In the genomic region with DNA sequence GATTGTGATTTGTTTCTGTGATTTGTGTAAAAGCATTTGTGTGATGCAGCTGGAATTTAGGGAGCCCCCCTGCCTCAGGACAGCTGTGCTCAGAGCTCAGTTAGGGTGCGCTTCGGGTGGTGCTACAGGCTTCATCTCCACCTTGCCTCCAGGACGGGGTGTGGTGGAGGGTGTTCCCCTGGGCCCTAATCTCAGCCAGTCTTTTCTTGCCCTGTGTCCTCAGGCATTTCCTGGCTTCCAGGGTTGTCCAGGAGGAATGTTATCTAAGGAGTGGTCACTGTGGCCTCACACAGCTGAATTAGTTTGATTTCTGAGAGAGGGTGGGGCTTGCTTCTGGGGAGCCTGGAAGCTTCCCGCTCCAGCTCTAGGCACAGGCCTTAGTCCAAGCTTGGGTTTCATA, we compare ENCODE assay signal across 22 mouse cellular contexts. TPM values are rescaled to one million over a fixed set of nuclear protein-coding genes. Genes with fewer than 3 reads are reported as not detected.
DNase-seq lines count a peak whose midpoint lies in the region; ATAC-seq and TF ChIP-seq lines count a peak whose summit lies in the region.
"Had no signal": no experiment of that assay in that cellular context is flagged by ENCODE, and none has a peak within 500 bp of the region (broad histone marks: within the 10 kb centered on the region; RNA-seq: fewer than 3 reads in every experiment).

No protein-coding gene starts in this region.

- H3K27ac ChIP-seq in gastrocnemius, adult 2 months: peak overlapping the region; percentile 38; the same call in 1 of the 2 replicates
- H3K27ac ChIP-seq in kidney, postnatal 0 days: no peak overlapping the region
- H3K27ac ChIP-seq in stomach, embryonic 15.5 days: no peak overlapping the region; the same call in 1 of the 2 replicates
- H3K27ac ChIP-seq: hindbrain, embryonic 12.5 days; liver, embryonic 13.5 days had no signal

- intact Hi-C loops in gastrocnemius, adult 2 months (cut with DNase I): no loop called here
- intact Hi-C loops in heart, postnatal 25 days (cut with DNase I): no loop called here

- no peak overlapping the region for H3K9ac ChIP-seq in kidney, postnatal 0 days (ENCODE audit: low read depth, low read length)
- H3K9ac ChIP-seq in stomach, embryonic 15.5 days: no peak overlapping the region
- H3K9ac ChIP-seq: forebrain, postnatal 0 days; hindbrain, embryonic 12.5 days; liver, embryonic 13.5 days had no signal

- no peak for ATAC-seq in kidney, postnatal 0 days (replicated peaks; ENCODE audit: low FRiP score, low read depth)
- peak; percentile 80 for ATAC-seq in stomach, embryonic 15.5 days (ENCODE audit: insufficient read depth, low FRiP score, low read depth)
- ATAC-seq in erythroblast, adult 5-6 weeks (replicated peaks; ENCODE audit: low FRiP score, poor library complexity, severe bottlenecking): no peak
- ATAC-seq: forebrain, postnatal 0 days had no signal

- WGBS in kidney, postnatal 0 days: 83% methylated on average over 4 of the region's 4 CpGs
- 73% methylated on average over 4 of the region's 4 CpGs for WGBS in stomach, embryonic 15.5 days

- H3K36me3 ChIP-seq in kidney, postnatal 0 days (ENCODE audit: insufficient read depth, low read length): peaks cover 47% of the 10 kb centered on the region
- H3K36me3 ChIP-seq in stomach, embryonic 15.5 days: peaks cover 39% of the 10 kb centered on the region

- H3K4me3 ChIP-seq in gastrocnemius, adult 2 months: no peak overlapping the region
- H3K4me3 ChIP-seq in kidney, postnatal 0 days (replicated peaks; ENCODE audit: low read depth, low read length): no peak overlapping the region
- no peak overlapping the region for H3K4me3 ChIP-seq in stomach, embryonic 15.5 days (replicated peaks)
- H3K4me3 ChIP-seq: hindbrain, embryonic 12.5 days; liver, embryonic 13.5 days had no signal

- no peaks in the 10 kb centered on the region for H3K27me3 ChIP-seq in kidney, postnatal 0 days (ENCODE audit: insufficient read depth, low read length)
- no peaks in the 10 kb centered on the region for H3K27me3 ChIP-seq in stomach, embryonic 15.5 days (replicated peaks)
- H3K27me3 ChIP-seq: hindbrain, embryonic 12.5 days; liver, embryonic 13.5 days had no signal

- no peak for TF ChIP-seq CTCF in gastrocnemius, adult 2 months (IDR thresholded peaks at IDR 0.05)
- no peak for TF ChIP-seq CTCF in kidney, postnatal 0 days (IDR thresholded peaks at IDR 0.05; ENCODE audit: low read depth)

- no peak for DNase-seq in gastrocnemius, adult 2 months
- no peak for DNase-seq in gastrocnemius, postnatal 10 days
- peak; percentile 26 for DNase-seq in kidney, postnatal 0 days (ENCODE audit: low spot score)
- no peak for DNase-seq in kidney, postnatal 36 days
- peak; percentile 9 for DNase-seq in heart, postnatal 25 days (ENCODE audit: low spot score)
- no peak for DNase-seq in right cerebral cortex, postnatal 10 days (ENCODE audit: low spot score in 2 of 2)
- DNase-seq: adrenal gland, adult 2 months; cerebellum, adult 18-20 months; forebrain, postnatal 0 days; gastrocnemius, postnatal 25 days; kidney, postnatal 25 days; liver, embryonic 13.5 days; thymus, postnatal 4 days had no signal

- H3K4me2 ChIP-seq in kidney, postnatal 0 days (ENCODE audit: low read length): no peak overlapping the region
- no peak overlapping the region for H3K4me2 ChIP-seq in stomach, embryonic 15.5 days
- H3K4me2 ChIP-seq: hindbrain, embryonic 12.5 days; liver, embryonic 13.5 days had no signal

- no peaks in the 10 kb centered on the region for H3K9me3 ChIP-seq in kidney, postnatal 0 days (replicated peaks; ENCODE audit: low read length)
- no peaks in the 10 kb centered on the region for H3K9me3 ChIP-seq in stomach, embryonic 15.5 days
- H3K9me3 ChIP-seq: hindbrain, embryonic 12.5 days; liver, embryonic 13.5 days had no signal

- no peaks in the 10 kb centered on the region for H3K4me1 ChIP-seq in kidney, postnatal 0 days (replicated peaks; ENCODE audit: insufficient read depth, low read length)
- 0 out of 2 replicates have a peak, but pooled peaks cover 8% of the 10 kb centered on the region for H3K4me1 ChIP-seq in stomach, embryonic 15.5 days
- H3K4me1 ChIP-seq: hindbrain, embryonic 12.5 days; liver, embryonic 13.5 days had no signal

RNA-seq across cellular contexts. Expression of a gene that starts 1.4 kb away (rescaled TPM):
- total RNA-seq in gastrocnemius, adult 2 months (2021): not detected
- not detected for total RNA-seq in gastrocnemius, postnatal 10 days (2021)
- polyA plus RNA-seq in kidney, postnatal 0 days (2015; fragmentation: Nextera tagmentation; extraction: Ambion mirVana): not detected in 2 replicates
- not detected for total RNA-seq in heart, postnatal 25 days (2021)
- polyA plus RNA-seq in stomach, embryonic 15.5 days (2015; fragmentation: Nextera tagmentation; extraction: Ambion mirVana): not detected in 2 replicates
- total RNA-seq in erythroblast, adult 5-6 weeks (2015; ENCODE audit: low replicate concordance): not detected in 2 replicates
- total RNA-seq in erythroblast, adult 5-6 weeks (2017; ENCODE audit: low replicate concordance): not detected in 2 replicates
- total RNA-seq: gastrocnemius, postnatal 25 days; layer of hippocampus, postnatal 25 days; left cerebral cortex, postnatal 25 days; megakaryocyte, adult 5-6 weeks had no signal
- polyA plus RNA-seq: forebrain, postnatal 0 days; hindbrain, embryonic 12.5 days; intestine, embryonic 14.5 days; liver, embryonic 13.5 days; neural tube, embryonic 14.5 days; small intestine, adult 2 months had no signal

RNA-seq across cellular contexts. Expression of a gene that starts 24.9 kb away (rescaled TPM):
- total RNA-seq in gastrocnemius, adult 2 months (2021): 10 to 100 TPM; 79.7 to 80.3 TPM
- 10 to 100 TPM; 96.5 to 98.6 TPM for total RNA-seq in gastrocnemius, postnatal 10 days (2021)
- 77.9 and 88.6 TPM in 2 replicates for polyA plus RNA-seq in kidney, postnatal 0 days (2015; fragmentation: Nextera tagmentation; extraction: Ambion mirVana)
- 10 to 100 TPM; 84.8 to 87.5 TPM for total RNA-seq in heart, postnatal 25 days (2021)
- polyA plus RNA-seq in stomach, embryonic 15.5 days (2015; fragmentation: Nextera tagmentation; extraction: Ambion mirVana): 129 and 141 TPM in 2 replicates
- total RNA-seq in erythroblast, adult 5-6 weeks (2015; ENCODE audit: low replicate concordance): 58.0 and 74.0 TPM in 2 replicates
- 17.0 and 37.8 TPM in 2 replicates for total RNA-seq in erythroblast, adult 5-6 weeks (2017; ENCODE audit: low replicate concordance)

RNA-seq across cellular contexts. Expression of a gene that starts 55.0 kb away (rescaled TPM):
- total RNA-seq in gastrocnemius, adult 2 months (2021): 1 to 10 TPM; 8.0 to 9.5 TPM
- total RNA-seq in gastrocnemius, postnatal 10 days (2021): 10 to 100 TPM; 11.6 to 16.1 TPM
- polyA plus RNA-seq in kidney, postnatal 0 days (2015; fragmentation: Nextera tagmentation; extraction: Ambion mirVana): 28.8 and 31.8 TPM in 2 replicates
- total RNA-seq in heart, postnatal 25 days (2021): 10 to 100 TPM; 12.5 to 14.0 TPM
- 16.9 and 17.3 TPM in 2 replicates for polyA plus RNA-seq in stomach, embryonic 15.5 days (2015; fragmentation: Nextera tagmentation; extraction: Ambion mirVana)
- 1.0 and 1.2 TPM in 2 replicates for total RNA-seq in erythroblast, adult 5-6 weeks (2015; ENCODE audit: low replicate concordance)
- total RNA-seq in erythroblast, adult 5-6 weeks (2017; ENCODE audit: low replicate concordance): 0.94 and 1.7 TPM in 2 replicates

Comparison
In these comparisons a context has a peak if more than half of its experiments do, and no peak if none do; other contexts are left out.
1. DNase-seq: peak in kidney, postnatal 0 days (single experiment) and heart, postnatal 25 days (single experiment); none in gastrocnemius, adult 2 months (single experiment), gastrocnemius, postnatal 10 days (single experiment), kidney, postnatal 36 days (0 of 2) and right cerebral cortex, postnatal 10 days (0 of 2).